Mouse (Mus musculus): ENCODE data around the gene Odf3b.

Gene Odf3b

DNA sequence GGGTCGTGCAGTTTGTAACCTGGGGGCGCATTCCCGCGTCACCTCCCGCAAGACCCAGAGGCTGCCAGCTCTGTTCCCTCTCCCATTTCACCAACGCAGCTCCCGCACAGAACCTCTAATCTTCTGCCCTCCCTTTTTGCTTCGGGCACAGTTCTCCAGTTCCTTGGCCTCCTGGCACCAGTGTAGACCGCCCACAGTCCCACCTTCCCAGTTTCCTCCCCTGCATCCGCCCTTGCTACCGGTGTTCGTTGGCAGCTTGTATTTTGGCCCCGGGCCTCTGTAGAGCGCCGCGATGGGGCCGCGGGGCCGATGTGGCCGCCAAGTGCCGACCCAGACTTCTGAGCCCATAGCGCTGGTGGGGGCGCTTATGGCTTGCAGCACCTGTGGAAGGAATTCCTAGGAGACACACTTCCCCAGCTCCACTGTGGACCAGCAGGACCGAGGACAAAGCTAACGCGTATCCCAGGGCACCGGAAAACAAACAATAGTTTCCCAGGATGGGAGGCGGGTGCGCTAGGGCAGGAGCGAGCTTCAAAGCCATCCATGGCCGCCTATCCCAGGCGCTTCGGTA is at the start of gene Odf3b:
Odf3b (minus strand) TSS at position 452 of the 571 bp plus-strand sequence.
- DNase-seq (ENCODE audit: low spot score), result no peak

DNA sequence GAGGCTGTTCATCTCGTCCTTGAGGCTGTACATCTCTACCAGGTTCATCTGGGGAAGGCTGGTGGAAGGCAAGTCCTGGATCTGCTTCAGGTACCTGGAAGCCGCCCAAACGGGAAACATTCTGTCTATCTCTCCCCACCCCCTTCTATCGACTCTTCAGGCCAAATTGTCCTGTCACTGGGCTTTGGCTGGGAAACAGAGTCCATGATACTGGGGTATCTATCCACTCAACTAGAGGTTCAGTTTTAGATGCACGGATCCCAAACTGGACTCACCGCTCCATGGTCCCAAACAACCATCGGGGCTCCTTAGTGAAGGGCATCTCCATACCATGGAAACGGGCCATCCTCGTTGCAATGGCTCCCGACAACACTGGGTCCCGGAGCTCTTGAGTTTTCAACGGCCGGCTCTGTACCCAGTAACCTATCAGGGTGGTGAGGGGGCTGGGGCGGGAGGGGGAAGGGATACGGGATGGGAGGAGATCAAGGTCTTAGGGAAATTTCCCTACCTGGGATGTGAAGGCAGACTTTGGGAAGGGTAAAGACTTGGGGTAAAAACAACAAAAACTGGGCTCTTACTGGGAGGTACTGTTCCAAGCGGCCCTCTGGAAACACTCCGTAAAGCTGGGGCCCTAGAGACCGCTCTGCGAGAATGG is 49.2 kb upstream of the Odf3b start:
- no peak for DNase-seq (ENCODE audit: low spot score)

- no peak for DNase-seq (ENCODE audit: low spot score)
These were observed 47.6 kb upstream of the Odf3b start for GRCm38 (mm10) chr15:89426716-89427115.

DNA sequence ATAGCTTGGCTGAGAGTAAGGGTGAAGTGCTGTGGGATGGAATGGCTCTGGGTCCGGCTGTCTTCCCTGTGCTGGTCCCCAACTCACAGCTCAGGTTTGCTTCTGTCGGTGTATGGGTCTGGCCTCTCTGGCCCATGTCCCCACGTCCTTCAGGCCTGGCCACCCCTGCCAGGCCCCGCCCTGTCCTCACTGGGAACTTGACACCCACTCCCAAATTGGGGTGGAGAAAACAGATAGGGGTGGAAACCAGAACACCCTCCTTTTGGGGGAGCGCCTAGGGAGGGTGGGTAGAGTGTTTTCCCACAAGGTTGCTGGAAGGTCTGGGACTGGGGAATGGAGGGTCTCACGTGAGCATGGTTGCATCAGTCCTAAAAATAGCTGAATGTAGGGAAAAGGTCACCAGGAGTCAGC is 46.6 kb upstream of the Odf3b start, which contains the start of gene Cpt1b:
Cpt1b (minus strand) TSS at position 153 of the 411 bp plus-strand sequence.
- DNase-seq (ENCODE audit: low spot score), result no peak

GRCm38 (mm10) chr15:89424621-89425020 is 45.5 kb upstream of the Odf3b start:
- no peak for DNase-seq (ENCODE audit: low spot score)

GRCm38 (mm10) chr15:89421938-89422337 is 42.9 kb upstream of the Odf3b start:
- no peak for DNase-seq (ENCODE audit: low spot score)

DNA sequence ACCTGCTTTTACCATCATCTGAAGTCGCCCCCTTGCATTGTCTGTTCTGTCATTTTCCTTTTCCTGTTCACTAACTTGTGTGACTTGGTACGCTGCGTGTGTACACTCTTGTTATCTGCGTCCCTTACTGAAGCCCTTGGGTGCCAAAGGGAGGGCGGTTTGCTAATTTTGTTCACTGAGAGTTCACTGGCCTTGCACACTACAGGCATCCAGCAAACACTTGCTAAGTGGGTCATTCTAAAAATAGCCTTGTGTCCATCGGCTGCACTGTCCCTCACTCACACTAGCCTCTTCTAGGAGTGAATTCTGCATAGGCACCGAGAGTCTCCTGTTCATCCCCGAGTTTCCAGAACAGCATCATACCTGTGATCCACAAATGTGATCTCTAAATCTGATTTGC is 36.2 kb upstream of the Odf3b start:
- DNase-seq (ENCODE audit: low spot score), result no peak

DNA sequence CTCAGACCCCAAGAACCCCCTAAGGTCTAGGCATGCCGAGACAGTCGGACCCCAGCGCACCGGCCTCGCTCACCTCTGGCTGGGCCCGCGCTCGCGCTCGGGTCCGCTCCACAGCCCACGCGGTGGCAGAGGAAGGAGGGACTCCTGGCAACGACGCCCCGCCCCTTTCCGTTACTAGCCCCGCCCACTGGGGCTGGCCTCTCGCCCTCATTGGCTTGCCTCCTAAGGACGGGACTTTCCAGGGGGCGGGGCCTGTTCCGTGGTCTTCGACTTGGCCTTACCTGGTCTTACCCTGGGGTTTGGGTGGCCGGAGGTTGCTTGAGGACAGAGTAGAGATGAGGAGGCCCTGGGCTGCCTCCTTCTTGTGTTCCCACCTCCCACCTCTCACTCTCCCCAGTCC is 31.0 kb upstream of the Odf3b start, which contains the start of gene Syce3:
Syce3 (minus strand) TSS at position 386 of the 400 bp plus-strand sequence.
- DNase-seq (ENCODE audit: low spot score), result no peak

- DNase-seq (ENCODE audit: low spot score), result no peak
These were observed 27.6 kb upstream of the Odf3b start for GRCm38 (mm10) chr15:89406691-89407090.

GRCm38 (mm10) chr15:89404831-89405623 is 25.9 kb upstream of the Odf3b start:
- DNase-seq (ENCODE audit: low spot score), result no peak

DNA sequence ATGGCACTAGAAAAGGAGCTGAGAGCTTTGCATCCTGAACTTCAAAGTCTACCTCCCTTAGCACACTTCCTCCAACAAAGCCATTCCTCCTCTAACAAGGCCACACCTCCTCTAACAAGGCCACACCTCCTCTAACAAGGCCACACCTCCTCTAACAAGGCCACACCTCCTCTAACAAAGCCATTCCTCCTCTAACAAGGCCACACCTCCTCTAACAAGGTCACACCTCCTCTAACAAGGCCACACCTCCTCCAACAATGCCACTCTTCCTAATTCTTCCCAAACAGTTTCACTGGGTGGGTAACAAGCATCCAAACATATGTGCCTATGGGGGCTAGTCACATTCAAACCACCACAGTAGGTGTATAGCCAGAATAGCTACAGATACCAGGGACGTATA is 23.4 kb upstream of the Odf3b start:
- no peak for DNase-seq (ENCODE audit: low spot score)

DNA sequence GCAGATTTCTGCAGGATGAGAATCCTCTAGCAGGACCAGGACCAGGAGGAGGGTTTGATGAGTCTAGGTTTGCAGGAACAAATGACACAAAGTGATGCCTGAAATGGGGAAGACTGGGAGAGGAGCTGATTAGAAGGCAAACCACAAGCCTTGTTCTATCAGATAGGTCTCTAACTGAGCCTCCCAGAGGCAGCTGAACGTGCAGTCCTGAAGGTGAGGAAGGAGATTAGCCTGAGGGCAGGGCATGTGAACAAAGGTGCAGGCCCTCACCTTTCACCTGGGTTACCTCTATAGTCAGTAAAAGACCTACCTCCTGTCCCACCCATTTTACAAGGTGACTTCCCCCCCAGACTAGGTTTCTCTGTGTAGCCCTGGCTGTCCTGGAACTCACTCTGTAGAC is 20.6 kb upstream of the Odf3b start:
- DNase-seq (ENCODE audit: low spot score), result no peak

GRCm38 (mm10) chr15:89398146-89398545 is 19.1 kb upstream of the Odf3b start:
- no peak for DNase-seq (ENCODE audit: low spot score)

DNA sequence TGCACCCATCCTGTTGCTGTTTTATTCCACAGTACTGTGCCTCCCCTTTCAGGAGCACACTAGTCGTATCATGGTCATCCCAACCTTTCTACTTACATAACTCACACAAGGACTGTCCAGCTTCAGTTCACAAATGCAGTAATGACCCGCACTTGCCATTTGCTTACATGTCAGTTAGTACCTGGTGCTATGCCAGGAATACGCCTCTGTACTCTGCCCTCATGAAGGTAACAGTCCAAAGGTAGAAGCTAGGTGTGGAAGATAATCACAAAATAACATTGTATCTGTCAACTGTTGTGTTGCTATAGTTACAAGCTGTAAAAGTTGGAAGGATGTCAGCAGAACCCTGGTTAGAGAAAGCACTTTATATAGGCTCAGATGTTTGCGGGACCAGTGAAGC is 17.8 kb upstream of the Odf3b start:
- DNase-seq (ENCODE audit: low spot score), result no peak

GRCm38 (mm10) chr15:89390081-89390480 is 11.0 kb upstream of the Odf3b start:
- DNase-seq (ENCODE audit: low spot score), result no peak

DNA sequence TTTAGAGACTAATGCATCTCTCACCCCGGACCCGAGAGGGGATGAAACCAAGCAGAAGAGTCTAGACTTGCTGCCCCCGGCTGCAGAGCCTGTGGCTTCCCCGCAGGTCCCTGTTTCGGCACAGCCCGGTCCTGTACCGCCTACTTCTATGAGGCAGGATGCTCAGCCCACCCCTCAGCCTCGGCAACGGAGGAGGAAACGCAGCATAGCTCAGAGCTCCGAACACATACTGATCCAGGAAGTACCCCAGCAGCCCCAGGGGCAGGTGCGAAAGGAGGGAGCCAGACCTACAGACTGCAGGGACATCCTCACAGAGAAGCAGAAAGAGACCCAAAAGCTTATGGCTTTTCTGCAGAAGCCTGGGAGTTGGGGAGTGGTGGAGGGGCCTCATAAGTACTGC is 8.0 kb upstream of the Odf3b start:
- DNase-seq (ENCODE audit: low spot score), result no peak

DNA sequence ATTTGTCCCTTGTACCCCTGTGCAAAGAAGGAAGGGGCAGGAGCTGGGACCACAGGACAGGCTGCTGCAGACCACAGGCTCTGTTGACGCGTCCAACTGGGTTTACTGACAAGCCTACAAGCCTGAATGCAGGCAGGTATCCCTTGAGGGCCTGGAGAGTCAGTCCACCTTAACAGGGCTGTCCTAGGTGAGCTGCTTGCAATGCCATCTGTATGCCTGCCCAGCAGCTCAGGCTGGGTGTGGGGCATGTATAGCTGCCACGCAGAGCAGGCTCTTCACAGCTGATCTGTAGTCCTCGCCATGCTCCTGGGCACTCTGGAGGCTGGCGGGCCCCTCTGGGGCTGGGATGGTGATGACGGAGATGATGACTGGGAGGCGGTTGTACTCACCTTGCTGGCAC is 5.5 kb upstream of the Odf3b start, which contains the start of gene Klhdc7b:
Klhdc7b (plus strand) TSS at position 301 of the 400 bp plus-strand sequence.
- DNase-seq (ENCODE audit: low spot score), result no peak

GRCm38 (mm10) chr15:89379429-89379828 is 347 bp upstream of the Odf3b start:
- DNase-seq (ENCODE audit: low spot score), result no peak

- DNase-seq (ENCODE audit: low spot score), result no peak
These were observed 899 bp downstream of the Odf3b start for GRCm38 (mm10) chr15:89377938-89378828.

GRCm38 (mm10) chr15:89377362-89377761 is 1.7 kb downstream of the Odf3b start:
- peak; percentile 68 for DNase-seq (ENCODE audit: low spot score)

DNA sequence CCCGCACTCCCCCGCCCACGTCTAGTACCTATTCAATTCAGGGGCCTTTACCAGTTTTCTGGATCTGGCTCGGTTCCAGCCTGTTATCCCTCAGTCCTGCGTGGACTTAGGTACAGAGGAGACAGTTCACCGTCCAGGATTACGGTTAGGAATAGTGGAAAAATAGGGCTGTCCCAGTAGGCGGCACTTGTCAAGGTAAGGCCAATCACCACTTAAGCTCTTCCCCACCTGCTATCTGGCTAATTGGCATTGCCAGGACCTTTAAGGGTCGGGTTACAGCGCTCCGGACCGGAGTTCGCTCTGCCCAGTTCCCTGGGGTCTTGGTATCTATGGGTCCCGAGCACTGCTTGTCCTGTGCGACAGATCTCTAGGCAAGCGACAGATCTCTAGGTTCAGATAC is 2.1 kb downstream of the Odf3b start, which contains the start of gene Tymp:
Tymp (minus strand) TSS at position 83 of the 400 bp plus-strand sequence.
- DNase-seq (ENCODE audit: low spot score), result no peak

DNA sequence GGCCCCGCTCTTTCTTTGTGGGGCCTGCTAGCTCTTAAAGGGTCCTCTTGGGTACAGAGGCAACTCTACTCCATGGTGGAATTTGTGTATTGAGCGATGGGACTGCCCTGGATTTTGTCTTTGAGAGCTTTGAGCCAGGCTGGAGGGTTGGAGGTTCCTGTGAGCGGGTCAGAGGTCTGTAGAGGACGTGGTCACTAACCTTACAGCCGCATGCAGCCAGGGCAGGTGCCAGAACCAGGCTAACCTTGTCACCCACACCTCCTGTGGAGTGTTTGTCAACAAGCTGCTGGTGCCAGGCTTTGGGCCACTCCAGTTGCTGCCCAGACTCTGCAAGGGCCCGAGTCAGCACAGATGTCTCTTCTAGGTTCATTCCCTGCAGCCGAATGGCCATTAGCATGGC is 3.0 kb downstream of the Odf3b start:
- no peak for DNase-seq (ENCODE audit: low spot score)

Data from yolk sac, embryonic 10.5 days (tissue).